Mouse (Mus musculus) cerebellum, adult 18-20 months (tissue): Measurements from ENCODE around the gene Tctex1d2.
"Not testable (repeated sequence)": the region's sequence is repeated elsewhere in the genome, so short reads cannot be mapped to it uniquely, and the experiment has no call there.

Experiments used
- DNase-seq, 2 experiments: peaks; one replicate each; pipeline ENCODE4 v3.0.0; 2021

Gene Tctex1d2

GRCm38 (mm10) chr16:32431926-32432325 is 12.4 kb downstream of the Tctex1d2 start:
- no peak for DNase-seq

GRCm38 (mm10) chr16:32433138-32433537 is 13.6 kb downstream of the Tctex1d2 start:
- DNase-seq = no peak

GRCm38 (mm10) chr16:32434066-32434465 is 14.6 kb downstream of the Tctex1d2 start:
- no peak for DNase-seq

GRCm38 (mm10) chr16:32434691-32435090 is 15.2 kb downstream of the Tctex1d2 start:
- no peak for DNase-seq

- no peak for DNase-seq
These were observed 17.2 kb downstream of the Tctex1d2 start for GRCm38 (mm10) chr16:32436657-32437056.

GRCm38 (mm10) chr16:32437266-32437665 is 17.8 kb downstream of the Tctex1d2 start:
- DNase-seq = no peak

GRCm38 (mm10) chr16:32441432-32441831 is 21.9 kb downstream of the Tctex1d2 start:
- DNase-seq = no peak

GRCm38 (mm10) chr16:32444615-32445014 is 25.1 kb downstream of the Tctex1d2 start:
- not testable (repeated sequence) for DNase-seq

GRCm38 (mm10) chr16:32445558-32445957 is 26.1 kb downstream of the Tctex1d2 start:
- DNase-seq = no peak

GRCm38 (mm10) chr16:32446563-32447138 is 27.1 kb downstream of the Tctex1d2 start:
- no peak for DNase-seq

GRCm38 (mm10) chr16:32449665-32450064 is 30.2 kb downstream of the Tctex1d2 start:
- DNase-seq = no peak

GRCm38 (mm10) chr16:32450133-32450532 is 30.6 kb downstream of the Tctex1d2 start:
- DNase-seq = no peak

GRCm38 (mm10) chr16:32453102-32453501 is 33.6 kb downstream of the Tctex1d2 start:
- DNase-seq = no peak

- no peak for DNase-seq
These were observed 35.1 kb downstream of the Tctex1d2 start for GRCm38 (mm10) chr16:32454646-32455045.

GRCm38 (mm10) chr16:32456086-32456485 is 36.6 kb downstream of the Tctex1d2 start:
- no peak for DNase-seq

- no peak for DNase-seq
These were observed 37.3 kb downstream of the Tctex1d2 start for GRCm38 (mm10) chr16:32456761-32457160.

- peak; percentile 59 to 62 for DNase-seq
These were observed 38.3 kb downstream of the Tctex1d2 start for GRCm38 (mm10) chr16:32457589-32458386.

- peak in 1 of 2 experiments; percentile 13 for DNase-seq
These were observed 41.0 kb downstream of the Tctex1d2 start for GRCm38 (mm10) chr16:32460518-32460917.

- DNase-seq = no peak
These were observed 42.2 kb downstream of the Tctex1d2 start for GRCm38 (mm10) chr16:32461713-32462112.

GRCm38 (mm10) chr16:32462950-32463349 is 43.4 kb downstream of the Tctex1d2 start:
- no peak for DNase-seq

- DNase-seq = no peak
These were observed 43.9 kb downstream of the Tctex1d2 start for GRCm38 (mm10) chr16:32463426-32463825.

GRCm38 (mm10) chr16:32464908-32465307 is 45.4 kb downstream of the Tctex1d2 start:
- DNase-seq = no peak

- no peak for DNase-seq
These were observed 49.0 kb downstream of the Tctex1d2 start for GRCm38 (mm10) chr16:32468488-32468887.

GRCm38 (mm10) chr16:32469404-32470105 is 50.1 kb downstream of the Tctex1d2 start:
- DNase-seq = no peak
